Mouse (Mus musculus) ovary, adult 18-20 months (tissue): ENCODE measurements around the gene Ston1.

Experiments
- DNase-seq: peaks from one replicate; pipeline ENCODE4 v3.0.0; 2022; ENCODE audit warnings: low spot score, mixed read lengths

The Ston1 gene

GRCm38 (mm10) chr17:88588228-88588627 lies 9.3 kb upstream of the Ston1 start:
- no peak for DNase-seq

- DNase-seq, result no peak
Observed at GRCm38 (mm10) chr17:88590251-88590650, 7.2 kb upstream of the Ston1 start.

- no peak for DNase-seq
Observed at GRCm38 (mm10) chr17:88595071-88595470, 2.4 kb upstream of the Ston1 start.

- DNase-seq, result no peak
Observed at GRCm38 (mm10) chr17:88596068-88596467, 1.4 kb upstream of the Ston1 start.

GRCm38 (mm10) chr17:88596544-88597221 lies 801 bp upstream of the Ston1 start:
- no peak for DNase-seq

GRCm38 (mm10) chr17:88598056-88598420 lies 554 bp downstream of the Ston1 start:
- no peak for DNase-seq

- DNase-seq, result no peak
Observed at GRCm38 (mm10) chr17:88598570-88599368, 1.3 kb downstream of the Ston1 start.

- no peak for DNase-seq
Observed at GRCm38 (mm10) chr17:88600492-88601026, 3.1 kb downstream of the Ston1 start.

GRCm38 (mm10) chr17:88603943-88604342 lies 6.5 kb downstream of the Ston1 start:
- no peak for DNase-seq

GRCm38 (mm10) chr17:88606056-88606455 lies 8.6 kb downstream of the Ston1 start:
- no peak for DNase-seq

- no peak for DNase-seq
Observed at GRCm38 (mm10) chr17:88609361-88609760, 11.9 kb downstream of the Ston1 start.

GRCm38 (mm10) chr17:88611057-88611456 lies 13.6 kb downstream of the Ston1 start:
- no peak for DNase-seq

GRCm38 (mm10) chr17:88613172-88613571 lies 15.7 kb downstream of the Ston1 start:
- DNase-seq, result no peak

GRCm38 (mm10) chr17:88613721-88614120 lies 16.2 kb downstream of the Ston1 start:
- no peak for DNase-seq

GRCm38 (mm10) chr17:88614234-88614633 lies 16.8 kb downstream of the Ston1 start:
- no peak for DNase-seq

GRCm38 (mm10) chr17:88614733-88615132 lies 17.2 kb downstream of the Ston1 start:
- DNase-seq, result no peak

GRCm38 (mm10) chr17:88615492-88616155 lies 18.1 kb downstream of the Ston1 start:
- DNase-seq, result no peak

GRCm38 (mm10) chr17:88620935-88621334 lies 23.5 kb downstream of the Ston1 start:
- no peak for DNase-seq

GRCm38 (mm10) chr17:88621374-88621773 lies 23.9 kb downstream of the Ston1 start:
- no peak for DNase-seq

- no peak for DNase-seq
Observed at GRCm38 (mm10) chr17:88622711-88623110, 25.2 kb downstream of the Ston1 start.

- no peak for DNase-seq
Observed at GRCm38 (mm10) chr17:88624386-88624785, 26.9 kb downstream of the Ston1 start.

GRCm38 (mm10) chr17:88625350-88625749 lies 27.9 kb downstream of the Ston1 start:
- no peak for DNase-seq

GRCm38 (mm10) chr17:88625931-88626330 lies 28.4 kb downstream of the Ston1 start:
- DNase-seq, result no peak
